Mouse (Mus musculus): Measurements from ENCODE around the gene Srp54a. TPM values are rescaled to one million over a fixed set of nuclear protein-coding genes. Genes with fewer than 3 reads are reported as not detected.
"Not testable (repeated sequence)": the region's sequence is repeated elsewhere in the genome, so short reads cannot be mapped to it uniquely, and the experiment has no call there.

The Srp54a gene
- polyA plus RNA-seq, 1 experiment from 2014 or later, result 158 TPM

- H3K27ac ChIP-seq (ENCODE audit: low read length), result no peak overlapping the region
- no peak for ATAC-seq (replicated peaks; ENCODE audit: extremely low read depth, insufficient read depth, low FRiP score)
Measured at GRCm38 (mm10) chr12:55059812-55060211, 20.2 kb upstream of the Srp54a start.

GRCm38 (mm10) chr12:55060212-55060898 is 19.7 kb upstream of the Srp54a start:
- Histone ChIP-seq H3K4me1 (ENCODE audit: control insufficient read depth, insufficient read depth, low read length) (peaks cover 2% of the 10 kb centered on the region; the same call in 1 of the 2 replicates), H3K4me3 (ENCODE audit: low read length) (no peak overlapping the region), H3K27ac (ENCODE audit: low read length) (no peak overlapping the region), H3K9me3 (replicated peaks; ENCODE audit: control insufficient read depth, low read length) (no peaks in the 10 kb centered on the region), H3K27me3 (ENCODE audit: control insufficient read depth, insufficient read depth, low read length) (no peaks in the 10 kb centered on the region), H3K4me2 (ENCODE audit: low read depth, low read length) (no peak overlapping the region), H3K36me3 (ENCODE audit: control insufficient read depth, insufficient read depth) (no peaks in the 10 kb centered on the region), H3K9ac (ENCODE audit: low read length) (no peak overlapping the region)
- no peak for ATAC-seq (replicated peaks; ENCODE audit: extremely low read depth, insufficient read depth, low FRiP score)
- WGBS, result 51% methylated on average over 6 of the region's 6 CpGs

More at GRCm38 (mm10) chr12:55059812-55060211, 20.2 kb upstream of the Srp54a start:
- Histone ChIP-seq H3K4me2 (ENCODE audit: low read depth, low read length) (no peak overlapping the region), H3K4me3 (ENCODE audit: low read length) (no peak overlapping the region), H3K27me3 (ENCODE audit: control insufficient read depth, insufficient read depth, low read length) (no peaks in the 10 kb centered on the region), H3K4me1 (ENCODE audit: control insufficient read depth, insufficient read depth, low read length) (peaks cover 2% of the 10 kb centered on the region; the same call in 1 of the 2 replicates), H3K9me3 (replicated peaks; ENCODE audit: control insufficient read depth, low read length) (no peaks in the 10 kb centered on the region), H3K9ac (ENCODE audit: low read length) (no peak overlapping the region), H3K36me3 (ENCODE audit: control insufficient read depth, insufficient read depth) (no peaks in the 10 kb centered on the region)
- 39% methylated on average over 3 of the region's 3 CpGs for WGBS

GRCm38 (mm10) chr12:55061006-55061405 is 19.1 kb upstream of the Srp54a start:
- Histone ChIP-seq H3K9me3 (replicated peaks; ENCODE audit: control insufficient read depth, low read length) (no peaks in the 10 kb centered on the region), H3K4me1 (ENCODE audit: control insufficient read depth, insufficient read depth, low read length) (peaks cover 2% of the 10 kb centered on the region; the same call in 1 of the 2 replicates), H3K4me2 (ENCODE audit: low read depth, low read length) (no peak overlapping the region), H3K9ac (ENCODE audit: low read length) (no peak overlapping the region), H3K27ac (ENCODE audit: low read length) (no peak overlapping the region), H3K36me3 (ENCODE audit: control insufficient read depth, insufficient read depth) (no peaks in the 10 kb centered on the region), H3K4me3 (ENCODE audit: low read length) (no peak overlapping the region), H3K27me3 (ENCODE audit: control insufficient read depth, insufficient read depth, low read length) (no peaks in the 10 kb centered on the region)
- no peak for ATAC-seq (replicated peaks; ENCODE audit: extremely low read depth, insufficient read depth, low FRiP score)
- 74% methylated on average over 10 of the region's 10 CpGs for WGBS

- no peaks in the 10 kb centered on the region for H3K9me3 ChIP-seq (replicated peaks; ENCODE audit: control insufficient read depth, low read length)
- WGBS, result 93% methylated on average over 1 of the region's 1 CpGs
- H3K9ac ChIP-seq (ENCODE audit: low read length), result no peak overlapping the region
- no peaks in the 10 kb centered on the region for H3K27me3 ChIP-seq (ENCODE audit: control insufficient read depth, insufficient read depth, low read length)
- H3K4me3 ChIP-seq (ENCODE audit: low read length), result no peak overlapping the region
- no peaks in the 10 kb centered on the region for H3K36me3 ChIP-seq (ENCODE audit: control insufficient read depth, insufficient read depth)
- no peak overlapping the region for H3K27ac ChIP-seq (ENCODE audit: low read length)
- no peak for ATAC-seq (replicated peaks; ENCODE audit: extremely low read depth, insufficient read depth, low FRiP score)
- H3K4me2 ChIP-seq (ENCODE audit: low read depth, low read length), result no peak overlapping the region
- peaks cover 2% of the 10 kb centered on the region; the same call in 1 of the 2 replicates for H3K4me1 ChIP-seq (ENCODE audit: control insufficient read depth, insufficient read depth, low read length)
Measured at GRCm38 (mm10) chr12:55062141-55062540, 17.9 kb upstream of the Srp54a start.

GRCm38 (mm10) chr12:55072495-55072894 is 7.6 kb upstream of the Srp54a start:
- Histone ChIP-seq H3K4me2 (ENCODE audit: low read depth, low read length) (no peak overlapping the region), H3K27ac (ENCODE audit: low read length) (no peak overlapping the region), H3K27me3 (ENCODE audit: control insufficient read depth, insufficient read depth, low read length) (no peaks in the 10 kb centered on the region), H3K4me1 (ENCODE audit: control insufficient read depth, insufficient read depth, low read length) (no peaks in the 10 kb centered on the region; the same call in 1 of the 2 replicates), H3K9ac (ENCODE audit: low read length) (no peak overlapping the region), H3K36me3 (ENCODE audit: control insufficient read depth, insufficient read depth) (no peaks in the 10 kb centered on the region), H3K4me3 (ENCODE audit: low read length) (no peak overlapping the region), H3K9me3 (replicated peaks; ENCODE audit: control insufficient read depth, low read length) (no peaks in the 10 kb centered on the region)
- ATAC-seq (replicated peaks; ENCODE audit: extremely low read depth, insufficient read depth, low FRiP score), result no peak
- WGBS, result 58% methylated on average over 4 of the region's 4 CpGs

DNA sequence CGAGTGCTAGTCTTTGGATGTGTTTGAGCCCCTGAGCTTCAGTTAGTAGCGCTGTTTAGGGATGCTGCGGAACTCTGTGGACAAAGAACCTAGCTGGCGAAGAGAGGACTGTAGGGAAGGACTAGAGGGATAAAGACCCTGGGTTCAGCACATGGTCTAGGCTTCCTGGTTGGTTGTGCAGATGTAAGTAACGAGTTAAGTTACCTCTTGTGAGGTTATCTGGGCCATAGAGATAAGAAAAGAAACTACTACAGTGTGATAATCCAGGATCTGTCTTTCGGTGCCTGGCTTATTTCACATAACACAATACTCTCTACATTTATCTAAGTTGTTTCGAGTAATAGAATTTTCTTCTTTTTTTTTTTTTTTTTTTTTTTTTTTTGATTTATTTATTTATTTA is 6.4 kb upstream of the Srp54a start:
- Histone ChIP-seq H3K9ac (ENCODE audit: low read length) (no peak overlapping the region), H3K4me1 (ENCODE audit: control insufficient read depth, insufficient read depth, low read length) (no peaks in the 10 kb centered on the region; the same call in 1 of the 2 replicates), H3K27ac (ENCODE audit: low read length) (no peak overlapping the region), H3K4me2 (ENCODE audit: low read depth, low read length) (no peak overlapping the region), H3K4me3 (ENCODE audit: low read length) (no peak overlapping the region), H3K27me3 (ENCODE audit: control insufficient read depth, insufficient read depth, low read length) (no peaks in the 10 kb centered on the region), H3K9me3 (replicated peaks; ENCODE audit: control insufficient read depth, low read length) (no peaks in the 10 kb centered on the region), H3K36me3 (ENCODE audit: control insufficient read depth, insufficient read depth) (no peaks in the 10 kb centered on the region)
- ATAC-seq (replicated peaks; ENCODE audit: extremely low read depth, insufficient read depth, low FRiP score), result no peak
- WGBS, result 63% methylated on average over 7 of the region's 7 CpGs

DNA sequence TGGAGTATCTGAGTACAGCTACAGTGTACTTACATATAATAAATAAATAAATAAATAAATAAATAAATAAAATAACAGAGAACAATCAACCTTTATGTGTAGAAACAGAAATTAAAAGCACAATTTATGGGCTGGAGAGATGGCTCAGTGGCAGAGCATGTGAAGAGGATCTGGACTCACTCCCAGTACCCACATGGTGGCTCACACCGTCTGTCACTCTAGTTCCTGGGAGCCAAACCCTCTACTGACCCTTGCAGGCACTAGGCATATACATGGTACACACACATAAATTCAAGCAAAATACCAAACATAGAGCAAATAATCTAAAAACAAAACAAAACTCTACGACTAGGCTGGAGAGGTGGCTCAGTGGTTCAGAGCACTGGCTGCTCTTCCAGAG is 4.8 kb upstream of the Srp54a start:
- Histone ChIP-seq H3K4me3 (ENCODE audit: low read length) (no peak overlapping the region), H3K27me3 (ENCODE audit: control insufficient read depth, insufficient read depth, low read length) (no peaks in the 10 kb centered on the region), H3K4me2 (ENCODE audit: low read depth, low read length) (no peak overlapping the region), H3K27ac (ENCODE audit: low read length) (no peak overlapping the region), H3K4me1 (ENCODE audit: control insufficient read depth, insufficient read depth, low read length) (no peaks in the 10 kb centered on the region; the same call in 1 of the 2 replicates), H3K9ac (ENCODE audit: low read length) (no peak overlapping the region), H3K9me3 (replicated peaks; ENCODE audit: control insufficient read depth, low read length) (no peaks in the 10 kb centered on the region), H3K36me3 (ENCODE audit: control insufficient read depth, insufficient read depth) (no peaks in the 10 kb centered on the region)
- WGBS, result 95% methylated on average over 2 of the region's 2 CpGs
- no peak for ATAC-seq (replicated peaks; ENCODE audit: extremely low read depth, insufficient read depth, low FRiP score)

DNA sequence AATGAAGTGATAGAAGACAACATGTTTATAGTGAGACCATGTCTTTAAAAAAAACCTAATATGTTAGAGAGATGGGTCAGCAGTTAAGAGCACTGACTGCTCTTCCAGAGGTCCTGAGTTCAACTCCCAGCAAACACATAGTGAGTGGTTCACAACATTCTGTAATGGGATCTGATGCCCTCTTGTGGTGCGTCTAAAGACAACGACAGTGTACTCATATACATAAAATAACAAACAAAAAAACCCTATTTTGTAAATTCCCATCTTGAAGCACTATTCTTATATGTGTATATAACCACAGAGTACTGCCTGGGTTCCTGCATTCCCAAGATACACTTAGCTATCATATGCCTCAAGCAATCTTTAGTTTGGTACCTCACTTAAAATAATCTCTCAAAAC is 1.4 kb upstream of the Srp54a start:
- WGBS, result 47% methylated on average over 2 of the region's 2 CpGs
- not testable (repeated sequence) for ATAC-seq (replicated peaks; ENCODE audit: extremely low read depth, insufficient read depth, low FRiP score); H3K9me3 ChIP-seq (replicated peaks; ENCODE audit: control insufficient read depth, low read length); H3K4me3 ChIP-seq (ENCODE audit: low read length); H3K9ac ChIP-seq (ENCODE audit: low read length); H3K36me3 ChIP-seq (ENCODE audit: control insufficient read depth, insufficient read depth); H3K4me2 ChIP-seq (ENCODE audit: low read depth, low read length); H3K27me3 ChIP-seq (ENCODE audit: control insufficient read depth, insufficient read depth, low read length); H3K4me1 ChIP-seq (ENCODE audit: control insufficient read depth, insufficient read depth, low read length); H3K27ac ChIP-seq (ENCODE audit: low read length)

- H3K36me3 ChIP-seq (ENCODE audit: control insufficient read depth, insufficient read depth); H3K9me3 ChIP-seq (replicated peaks; ENCODE audit: control insufficient read depth, low read length); H3K4me1 ChIP-seq (ENCODE audit: control insufficient read depth, insufficient read depth, low read length); H3K27me3 ChIP-seq (ENCODE audit: control insufficient read depth, insufficient read depth, low read length): not testable (repeated sequence)
- Histone ChIP-seq H3K27ac (ENCODE audit: low read length) (peak overlapping the region; percentile 92), H3K4me3 (ENCODE audit: low read length) (peak overlapping the region; percentile 74), H3K4me2 (ENCODE audit: low read depth, low read length) (peak overlapping the region; percentile 51), H3K9ac (ENCODE audit: low read length) (peak overlapping the region; percentile 87)
- WGBS, result under 1% methylated on average over 25 of the region's 25 CpGs
- peak; percentile 44 for ATAC-seq (replicated peaks; ENCODE audit: extremely low read depth, insufficient read depth, low FRiP score)
Measured at GRCm38 (mm10) chr12:55080601-55080942, 510 bp downstream of the Srp54a start.
